Mouse (Mus musculus) megakaryocyte progenitor cell, adult 5-6 weeks (primary cell): ENCODE measurements around the gene Chst8. TPM values are rescaled to one million over a fixed set of nuclear protein-coding genes. Genes with fewer than 3 reads are reported as not detected.

Experiments used
- ATAC-seq: replicated peaks from 2 replicates; pipeline ENCODE4 v1.8.0; 2016; ENCODE audit warnings: mild to moderate bottlenecking, moderate TSS enrichment, inconsistent platforms; ENCODE audit not compliant: poor library complexity
- total RNA-seq, 2 experiments: library from RNA; stranded (forward) in 1 of 2; stranded (reverse) in 1 of 2; fragments of 157-497, 149-512 nt in 1 of 2; fragments of 200-1000 nt in 1 of 2; gene quantifications; 2 replicates each; pipeline versions ENCODE4 v1.2.3 to v1.2.4; 2015 to 2017

The Chst8 gene
- total RNA-seq, 2 experiments from 2014 or later = not detected

DNA sequence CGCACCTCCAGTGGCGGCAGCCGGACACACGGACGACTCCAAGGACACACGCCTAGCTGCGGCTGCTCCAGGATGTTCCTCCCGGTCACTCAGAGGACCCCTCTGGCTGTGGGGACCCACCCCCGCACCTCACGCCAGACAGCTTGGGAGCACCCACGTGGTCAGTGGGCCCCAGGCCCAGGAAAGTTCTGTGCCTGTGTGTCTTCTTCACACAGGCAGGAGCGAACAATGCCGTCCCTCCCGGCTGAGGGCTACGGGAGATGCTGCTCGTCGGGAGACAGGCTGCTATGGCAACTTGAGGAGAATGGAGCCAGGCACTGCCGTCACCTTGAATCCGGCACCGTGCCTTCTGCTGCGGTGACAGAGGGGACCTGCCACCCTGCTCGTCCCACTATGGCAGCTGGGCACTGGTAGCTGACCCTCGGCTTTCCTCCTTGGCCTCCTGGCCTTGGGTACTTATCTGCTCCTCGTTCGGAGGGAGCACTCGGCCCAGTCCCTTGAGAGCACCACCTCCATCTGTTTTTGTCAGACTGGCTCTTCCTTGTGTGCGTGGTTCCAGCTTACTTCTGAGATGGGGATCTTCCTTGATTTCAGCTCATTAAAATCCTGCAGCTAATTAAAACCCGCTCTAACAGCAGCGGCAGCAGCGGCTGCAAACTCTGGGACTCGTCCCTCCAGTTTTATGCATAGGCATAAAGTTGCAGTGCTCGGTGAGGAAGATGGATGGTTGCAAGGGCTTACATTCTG is 59.2 kb downstream of the Chst8 start:
- no peak for ATAC-seq

DNA sequence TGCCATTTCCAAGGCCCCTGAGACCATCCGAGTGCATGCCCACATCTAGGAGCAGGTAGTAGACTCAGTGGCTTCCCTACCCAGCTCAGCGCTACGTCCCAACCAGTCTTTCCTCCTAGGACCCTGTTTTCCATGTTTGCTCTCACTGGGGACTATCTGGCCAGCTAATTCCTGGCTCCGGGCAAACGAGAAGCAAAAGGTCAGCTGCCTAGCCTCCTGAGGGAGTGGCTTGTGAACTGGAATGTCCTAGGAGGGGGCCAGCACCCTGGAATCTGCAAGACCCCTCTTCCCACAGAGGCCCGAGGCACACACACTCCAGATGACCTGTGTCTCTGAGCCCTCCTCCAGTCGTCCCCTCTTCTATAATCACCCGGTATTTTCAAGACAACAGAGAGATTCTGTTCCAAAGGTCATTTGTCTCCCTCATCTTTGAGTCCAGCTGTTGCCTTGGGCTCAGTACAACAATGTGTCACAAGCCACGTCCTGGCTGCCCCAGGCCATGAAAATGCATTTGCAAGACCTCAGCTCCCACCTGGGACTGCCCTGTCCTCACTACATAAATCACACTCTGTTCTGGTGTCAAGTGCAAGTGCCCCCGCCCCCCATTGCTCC is 60.3 kb downstream of the Chst8 start:
- no peak for ATAC-seq

DNA sequence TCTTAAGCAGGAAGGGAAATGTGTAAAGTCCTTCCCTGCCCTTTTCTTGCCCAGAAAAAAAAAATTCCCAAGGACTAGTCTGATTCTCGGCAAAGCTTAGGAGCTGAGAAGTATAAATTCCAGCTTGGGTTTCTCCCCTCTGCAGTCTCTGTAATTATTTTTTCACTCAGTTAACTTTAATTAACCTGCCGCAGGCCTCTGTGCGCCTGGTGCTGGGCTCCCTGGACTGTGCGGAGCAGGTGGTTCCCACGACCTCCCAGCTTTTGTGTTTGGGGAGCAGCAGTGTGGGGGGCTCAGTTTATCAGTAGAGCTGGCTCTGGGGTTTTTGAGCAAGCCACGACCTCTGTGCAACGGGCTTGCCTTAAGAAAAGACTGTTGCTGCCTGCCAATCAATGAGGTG is 62.2 kb downstream of the Chst8 start:
- ATAC-seq = no peak

DNA sequence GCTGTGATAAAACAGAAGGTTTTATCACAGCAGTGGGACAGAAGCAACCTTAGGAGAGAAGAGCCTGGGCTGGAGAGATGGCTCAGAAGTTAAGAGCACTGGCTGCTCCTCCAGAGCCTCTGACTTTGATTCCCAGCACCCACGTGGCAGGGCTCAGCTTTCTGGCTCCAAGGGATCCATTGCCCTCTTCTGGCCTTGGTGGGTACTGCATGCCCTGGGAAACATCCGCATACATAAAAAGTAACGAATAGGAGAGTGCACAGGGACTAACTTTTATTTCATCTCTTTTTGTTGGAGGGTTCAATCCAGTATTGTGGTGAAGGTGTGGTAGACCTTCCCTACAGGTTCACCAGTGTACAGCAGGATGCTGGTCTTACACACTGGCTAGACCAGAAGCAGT is 62.8 kb downstream of the Chst8 start:
- 0 out of 2 replicates have a peak, but pooled peaks have one; percentile 42 for ATAC-seq

DNA sequence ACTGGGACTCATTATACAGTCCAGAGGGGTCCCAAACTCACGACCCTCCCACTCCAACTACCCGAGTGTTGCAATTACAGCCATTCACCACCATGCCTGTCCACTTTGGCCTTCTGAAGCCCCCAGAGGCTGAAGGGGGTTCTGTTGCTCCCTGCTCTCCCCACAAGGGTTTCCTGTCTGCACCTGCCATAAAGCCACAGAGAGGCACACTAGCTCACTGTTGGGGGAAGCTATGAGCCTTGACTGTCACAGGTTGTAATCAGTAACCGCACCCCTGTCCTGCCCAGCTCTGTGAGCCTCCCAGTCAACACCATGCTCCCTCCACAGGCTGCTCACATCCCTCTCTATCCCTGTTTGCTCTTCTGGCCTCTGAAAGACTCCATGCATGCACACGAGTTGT is 64.0 kb downstream of the Chst8 start:
- ATAC-seq = no peak

DNA sequence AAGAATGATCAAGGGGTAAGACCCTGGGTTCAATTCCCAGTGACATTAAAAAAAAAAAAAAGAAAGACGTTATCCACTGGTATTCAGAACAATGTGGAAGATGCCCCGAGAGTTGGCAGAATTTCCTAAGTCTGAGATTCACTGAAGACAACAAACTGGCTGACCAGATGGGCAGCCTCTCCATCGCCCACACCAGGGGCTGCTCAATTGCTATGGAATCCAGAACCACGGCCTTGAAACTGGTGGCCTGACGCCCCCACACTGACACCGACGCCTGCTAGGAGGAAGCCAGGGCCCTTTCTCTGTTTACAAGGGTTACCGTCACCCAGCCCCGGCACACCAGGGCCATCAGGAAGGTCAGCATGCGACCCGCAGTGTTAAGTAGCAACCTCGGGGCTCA is 64.8 kb downstream of the Chst8 start:
- no peak for ATAC-seq

DNA sequence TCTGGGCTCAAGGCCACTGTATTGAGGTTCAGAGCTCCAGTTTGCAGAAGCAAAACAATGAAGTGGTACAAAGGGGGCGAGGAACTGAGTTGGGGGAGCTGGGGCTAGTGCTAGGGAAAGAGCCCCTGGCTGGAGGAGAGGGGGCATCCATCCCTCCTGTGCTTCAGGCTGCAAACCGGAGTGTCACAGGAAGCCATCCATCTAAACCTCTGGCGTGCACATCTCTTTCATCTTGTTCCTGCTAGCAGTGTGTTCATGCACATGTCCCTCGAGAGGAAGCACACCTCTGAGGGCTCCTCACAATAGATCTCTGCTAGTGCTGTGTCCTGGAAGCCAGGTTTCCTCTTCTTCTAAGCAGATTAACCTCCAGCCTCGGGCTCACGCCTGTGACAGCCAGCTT is 65.9 kb downstream of the Chst8 start:
- ATAC-seq = no peak

DNA sequence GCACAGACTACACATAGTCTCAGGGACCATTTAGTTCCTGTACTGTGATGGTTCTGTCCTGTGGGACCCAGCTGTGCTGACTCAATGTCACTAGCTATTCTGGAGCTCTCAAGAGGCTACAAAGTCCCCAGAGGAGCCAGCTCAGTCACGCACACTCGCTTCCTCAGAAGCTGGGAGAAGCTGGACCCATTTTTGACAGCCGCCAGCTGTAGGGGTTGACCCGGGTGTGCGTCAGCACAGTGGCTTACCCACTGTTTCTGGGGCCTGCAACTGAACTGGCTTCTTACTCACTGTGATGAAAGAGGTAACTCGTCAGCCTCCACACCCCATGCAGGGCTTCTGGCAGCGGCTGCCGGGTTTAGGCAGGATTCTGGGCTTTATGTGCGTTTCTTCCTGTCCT is 66.3 kb downstream of the Chst8 start:
- ATAC-seq = no peak

DNA sequence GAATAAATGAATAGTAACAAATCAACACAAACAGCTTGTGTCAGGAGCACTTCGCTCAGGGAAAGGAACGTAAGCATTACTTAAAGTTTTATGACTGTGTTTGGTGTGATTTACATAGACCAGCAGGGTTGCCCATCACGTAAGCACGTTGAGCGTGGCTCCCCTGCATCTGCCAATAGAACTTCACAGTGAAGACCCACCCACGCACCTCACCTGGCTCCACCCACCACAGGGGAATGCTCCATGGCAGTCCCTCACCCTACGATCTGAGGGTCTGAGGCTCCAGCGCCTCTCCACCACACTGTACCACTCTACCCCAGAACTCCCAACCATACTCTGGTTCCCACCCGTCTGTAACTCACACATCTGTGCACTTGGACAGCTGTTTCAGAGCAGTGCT is 67.1 kb downstream of the Chst8 start:
- no peak for ATAC-seq

DNA sequence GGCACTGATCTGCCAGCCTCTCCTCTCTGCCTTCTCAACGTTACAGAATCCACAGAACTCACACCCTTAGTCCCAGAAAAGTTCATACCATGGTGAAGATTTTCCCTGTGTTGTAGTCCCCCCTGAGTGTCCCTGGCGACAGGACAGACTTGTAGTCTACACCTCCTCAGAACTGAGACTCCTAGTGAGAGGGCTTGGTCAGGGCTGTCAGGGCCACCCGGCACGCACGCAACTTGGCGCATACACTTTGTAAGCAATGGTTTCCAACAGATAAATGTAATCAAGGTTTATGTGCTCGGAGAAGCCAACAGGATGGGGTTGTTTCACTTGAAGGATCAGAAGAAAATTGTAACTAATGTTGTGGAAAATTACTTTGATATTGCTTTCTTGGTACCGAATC is 67.5 kb downstream of the Chst8 start:
- no peak for ATAC-seq

DNA sequence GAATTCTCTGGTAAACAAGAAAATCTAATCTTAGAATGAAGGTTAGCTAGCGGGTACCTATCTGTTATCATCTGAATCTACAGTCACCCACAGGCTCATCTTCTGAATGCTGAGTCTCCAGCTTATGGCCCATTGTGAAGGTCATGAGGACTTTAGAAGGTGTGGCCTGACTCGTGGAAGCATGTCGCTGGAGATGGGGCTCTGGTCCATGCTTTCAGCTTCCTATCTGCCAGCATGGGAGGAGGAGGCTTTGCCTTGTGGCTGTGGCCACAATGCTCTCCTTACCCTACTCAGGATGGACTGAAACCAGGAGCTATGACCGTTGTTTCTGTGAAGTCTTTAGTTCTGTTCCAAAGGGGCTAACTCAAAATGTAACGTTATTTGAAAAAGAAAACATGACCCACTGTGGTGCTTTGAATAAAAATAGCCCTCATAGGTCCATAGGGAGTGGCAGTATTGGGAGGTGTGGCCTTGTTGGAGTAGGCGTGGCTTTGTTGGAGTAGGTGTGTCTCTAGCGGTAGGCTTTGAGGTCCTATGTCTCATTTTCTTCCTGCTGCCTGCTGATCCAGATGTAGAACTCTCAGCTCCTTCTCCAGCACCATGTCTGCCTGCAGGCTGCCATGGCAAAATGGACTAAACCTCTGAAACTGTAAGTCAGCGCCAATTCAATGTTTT is 69.0 kb downstream of the Chst8 start:
- no peak for ATAC-seq

DNA sequence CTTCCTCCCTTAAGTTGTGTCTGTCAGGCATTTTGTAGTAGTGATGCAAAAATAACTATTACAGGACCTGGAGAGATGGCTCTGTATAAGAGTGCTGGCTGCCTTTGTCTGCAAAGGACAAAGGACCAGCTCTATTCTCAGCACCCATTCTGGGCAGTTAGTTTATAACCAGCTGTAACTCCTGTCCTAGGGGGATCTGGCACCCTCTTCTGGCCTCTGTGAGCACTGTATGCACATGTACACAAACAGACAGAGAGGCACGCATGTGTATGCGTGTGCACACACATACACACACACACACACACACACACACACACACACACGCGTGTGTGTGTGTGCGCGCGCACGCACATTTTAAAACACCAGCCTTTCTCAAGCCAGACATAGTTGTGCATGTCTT is 73.1 kb downstream of the Chst8 start:
- ATAC-seq = no peak

DNA sequence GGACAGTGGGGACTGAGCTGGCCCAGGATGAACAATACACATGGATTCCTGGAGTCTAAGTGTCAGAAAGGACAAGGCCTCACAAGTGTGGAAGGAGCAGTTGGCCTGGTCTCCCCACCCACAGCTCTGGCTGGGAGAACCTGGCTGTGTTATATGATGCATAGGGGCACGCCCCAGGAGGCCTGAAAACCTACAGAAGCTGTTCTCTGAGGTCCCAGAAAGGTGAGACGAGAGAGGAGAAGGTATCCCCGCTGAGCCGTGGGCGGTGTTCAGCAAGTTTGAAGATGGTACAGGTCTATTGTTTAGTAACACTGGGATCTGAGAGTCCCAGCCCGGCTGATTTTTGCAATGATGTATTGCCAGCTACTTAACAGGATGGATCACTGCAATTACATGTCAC is 75.3 kb downstream of the Chst8 start:
- ATAC-seq = no peak

DNA sequence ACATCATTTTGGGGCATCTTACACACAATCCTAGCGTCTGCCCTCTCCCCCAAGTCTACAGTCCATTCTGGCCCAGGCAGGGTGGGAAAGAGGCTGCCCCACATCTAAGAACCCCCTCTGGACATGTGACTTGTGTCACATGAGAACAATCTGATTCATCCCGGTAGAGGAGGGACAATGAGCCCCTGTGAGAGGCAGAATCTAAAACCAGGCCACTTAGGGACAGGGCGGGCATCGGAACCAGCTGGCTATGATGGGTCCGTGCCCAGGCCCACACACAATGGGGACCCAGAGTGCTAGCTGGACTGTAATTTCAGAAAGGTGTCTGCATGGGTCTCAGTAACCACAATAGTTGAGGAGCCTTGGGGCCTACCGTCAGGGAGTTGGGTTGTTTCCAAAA is 78.2 kb downstream of the Chst8 start:
- no peak for ATAC-seq

DNA sequence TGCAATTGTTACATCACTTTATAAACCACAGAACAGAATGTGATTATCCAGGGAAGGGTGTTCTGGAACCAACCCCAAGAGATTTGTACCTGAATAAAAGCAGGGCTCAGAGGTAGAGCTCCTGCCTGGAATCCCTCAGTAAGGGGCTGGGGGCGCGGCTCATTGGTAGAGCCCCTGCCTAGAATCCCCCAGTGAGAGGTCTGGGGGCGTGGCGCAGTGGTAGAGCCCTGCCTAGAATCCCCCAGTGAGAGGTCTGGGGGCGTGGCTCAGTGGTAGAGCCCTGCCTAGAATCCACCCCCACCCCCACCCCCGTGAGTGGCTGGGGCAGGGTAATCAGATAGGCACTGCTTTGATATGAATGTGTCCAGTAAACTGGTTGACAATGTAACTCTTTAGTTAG is 83.6 kb downstream of the Chst8 start:
- no peak for ATAC-seq

DNA sequence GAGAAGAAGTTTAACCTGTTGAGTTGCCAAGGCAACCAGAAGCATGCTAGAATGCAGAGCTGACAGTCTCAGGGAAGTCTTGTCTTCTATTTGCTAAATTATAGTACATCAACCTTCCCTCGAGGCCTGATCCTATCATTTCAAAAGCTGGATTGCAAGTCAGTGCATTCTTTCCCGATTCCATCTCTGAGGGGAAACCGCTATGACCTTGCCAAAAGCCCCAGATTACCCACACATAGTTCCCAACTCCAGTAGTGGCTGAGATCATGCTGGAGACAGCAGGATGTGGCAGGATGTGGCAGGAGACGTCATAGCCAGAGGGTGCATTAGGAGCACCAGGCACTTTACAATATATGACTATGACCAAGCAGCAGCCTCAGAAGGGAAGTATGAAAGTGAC is 87.3 kb downstream of the Chst8 start:
- no peak for ATAC-seq

DNA sequence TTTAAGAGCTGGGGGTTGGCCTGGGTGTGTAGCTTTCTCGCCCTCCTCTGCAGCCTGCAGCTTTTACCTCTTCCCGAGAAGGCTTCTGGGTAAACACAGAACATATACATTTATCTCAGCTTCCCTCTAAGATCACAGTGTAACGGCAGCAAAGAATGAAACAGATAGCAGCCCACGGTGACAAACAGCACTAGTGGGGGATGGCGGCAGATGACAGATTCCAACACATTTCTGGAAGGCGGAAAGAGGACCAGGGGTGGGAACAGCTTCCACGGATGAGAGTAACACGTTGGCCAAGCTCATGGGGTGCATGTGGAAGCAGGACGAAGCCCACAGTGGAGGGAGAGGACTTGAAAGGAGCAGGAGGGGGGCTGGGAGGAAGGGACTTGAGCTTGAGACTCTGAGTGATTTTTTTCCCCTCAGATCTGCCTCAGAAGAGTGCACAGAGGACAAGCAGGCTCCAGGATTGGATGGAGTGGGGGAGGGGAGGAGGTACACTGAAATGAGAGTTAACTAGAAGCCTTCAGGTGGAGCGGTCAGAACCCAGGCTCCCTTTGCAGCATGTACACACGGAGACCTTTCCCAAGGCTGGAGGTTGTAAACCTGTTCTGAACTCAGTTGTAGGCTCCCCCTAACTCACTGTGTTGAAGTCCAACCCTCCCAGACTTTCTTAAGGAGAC is 89.8 kb downstream of the Chst8 start:
- ATAC-seq = no peak

DNA sequence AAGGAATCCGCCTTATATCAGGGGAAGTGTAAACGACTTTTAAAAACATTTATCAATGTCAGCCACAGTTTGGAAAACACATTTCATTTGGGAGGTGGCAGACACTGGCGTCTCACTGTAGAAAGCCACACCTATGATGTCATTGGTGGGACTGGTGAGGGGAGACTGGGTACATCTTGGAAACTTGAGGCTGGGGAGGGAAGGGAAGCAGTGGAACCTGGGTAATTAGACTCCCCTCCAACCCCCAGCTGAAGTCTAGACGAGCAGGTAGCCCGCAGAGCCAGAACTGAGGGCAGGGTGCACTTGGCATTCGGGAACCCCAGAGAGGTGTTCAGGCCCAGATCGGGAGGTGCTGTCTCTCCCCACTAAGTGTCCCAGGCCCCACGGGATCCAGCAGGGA is 90.4 kb downstream of the Chst8 start:
- ATAC-seq = no peak

DNA sequence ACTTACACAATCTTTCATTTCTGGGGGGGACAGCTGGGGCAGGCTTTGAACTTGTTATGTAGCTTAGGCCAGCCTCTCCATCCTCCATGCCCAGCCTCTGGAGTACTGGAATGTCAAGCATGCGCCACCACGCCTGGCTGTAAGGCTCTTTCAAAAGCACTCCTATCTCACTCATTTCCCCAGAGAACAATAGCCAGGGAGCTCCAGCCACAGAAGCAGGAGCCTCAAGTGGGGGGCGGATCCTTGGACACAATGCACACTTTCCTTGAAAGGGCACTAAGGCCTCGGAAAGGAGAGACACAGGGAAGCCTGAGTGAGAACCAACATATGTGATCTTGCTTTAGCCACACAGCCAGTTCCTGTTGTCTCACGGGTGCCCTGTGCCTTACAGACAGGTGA is 90.9 kb downstream of the Chst8 start:
- ATAC-seq = no peak

DNA sequence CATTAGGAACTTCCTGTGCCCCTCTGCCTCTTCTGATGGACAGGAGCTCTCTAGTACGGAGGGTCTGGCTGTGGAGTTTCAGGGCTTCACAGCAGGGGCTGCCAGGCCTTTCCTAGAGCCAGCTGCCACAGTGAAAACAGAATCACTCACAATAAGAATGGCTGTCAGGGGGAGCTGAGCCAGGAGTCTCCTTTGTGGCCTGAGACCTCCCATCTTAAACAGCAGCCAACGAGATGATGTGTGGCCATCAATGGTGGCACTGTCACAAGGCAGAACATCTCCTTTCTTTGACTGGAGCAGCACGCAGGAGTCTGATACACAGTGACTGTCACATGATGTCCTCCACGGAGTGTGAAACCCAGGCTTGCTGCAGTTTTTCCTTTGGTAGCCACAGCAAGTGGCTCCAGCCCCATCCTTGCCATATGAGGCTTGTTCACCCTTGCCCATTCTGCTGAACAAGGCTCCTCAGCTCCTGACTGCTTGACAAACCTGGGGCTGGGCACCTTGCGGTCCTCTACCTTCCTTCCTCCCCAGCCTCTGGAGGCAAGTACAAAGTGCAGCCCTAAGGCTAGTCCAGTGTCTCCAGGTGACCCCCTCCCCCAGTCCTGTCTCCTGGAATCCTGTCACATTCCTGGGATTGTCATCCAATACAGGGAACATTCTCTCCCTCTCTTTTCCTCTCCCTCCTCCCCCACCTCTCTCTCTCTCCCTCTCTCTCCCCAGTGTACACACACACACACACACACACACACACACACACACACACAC is 91.4 kb downstream of the Chst8 start:
- ATAC-seq = no peak

DNA sequence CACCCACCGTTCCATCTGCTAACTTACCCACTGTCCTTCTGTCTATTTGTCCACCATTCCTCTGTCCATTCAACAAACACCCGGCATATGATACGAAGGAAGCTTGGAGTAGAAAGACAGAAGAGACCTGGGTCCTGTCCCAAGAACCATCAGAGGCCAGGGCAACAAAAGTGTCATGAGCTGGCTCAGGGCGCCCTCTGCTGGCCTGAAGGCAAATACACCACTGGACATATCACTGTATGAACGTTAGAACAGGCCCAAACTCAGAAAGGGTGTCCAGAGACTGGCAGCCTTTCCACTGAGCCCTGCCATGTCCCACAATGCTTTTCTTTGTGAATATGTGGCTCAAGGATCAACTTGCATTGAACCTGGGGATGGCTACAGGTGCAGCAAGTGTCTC is 92.9 kb downstream of the Chst8 start:
- peak; percentile 64; the same call in 1 of the 2 replicates for ATAC-seq
